Mouse (Mus musculus) erythroblast, embryonic 14.5 days (primary cell): ENCODE results near the gene Crybg1. TPM values are rescaled to one million over a fixed set of nuclear protein-coding genes. Genes with fewer than 3 reads are reported as not detected.

Experiments
- H3K27me3 ChIP-seq: 2 replicates; pipeline ENCODE4 v1.6.1; 2012; ENCODE audit warnings: inconsistent platforms; ENCODE audit not compliant: control insufficient read depth
- H3K36me3 ChIP-seq: 2 replicates; pipeline ENCODE4 v1.6.1; 2012; ENCODE audit warnings: mild to moderate bottlenecking, inconsistent platforms; ENCODE audit not compliant: control insufficient read depth
- H3K4me1 ChIP-seq: 2 replicates; pipeline ENCODE4 v1.6.1; 2012; ENCODE audit warnings: inconsistent platforms; ENCODE audit not compliant: control insufficient read depth
- H3K4me3 ChIP-seq: replicated peaks from 2 replicates; pipeline ENCODE3; 2012; ENCODE audit warnings: moderate library complexity, mild to moderate bottlenecking, inconsistent platforms
- H3K9me3 ChIP-seq: 2 replicates; pipeline ENCODE4 v1.6.1; 2012; ENCODE audit warnings: low read length, inconsistent platforms, mixed read lengths; ENCODE audit not compliant: control insufficient read depth
- GATA1 ChIP-seq: IDR thresholded peaks from 2 replicates; pipeline ENCODE4 v1.6.1; 2012; ENCODE audit warnings: low read length, inconsistent platforms, mixed read lengths
- TAL1 ChIP-seq: IDR thresholded peaks from 3 replicates; pipeline ENCODE4 v1.6.1; 2012; ENCODE audit warnings: low read length, inconsistent platforms, mixed read lengths
- polyA plus RNA-seq: library from polyadenylated mRNA; stranded (reverse); fragments of >175 nt; gene quantifications from 2 replicates; pipeline ENCODE4 v1.2.3, GENCODE M21; 2012

Gene Crybg1
- polyA plus RNA-seq, 1 experiment = 0.01 TPM

- H3K4me3 ChIP-seq = no peak overlapping the region
- no peaks in the 10 kb centered on the region for H3K9me3 ChIP-seq
- no peak for TF ChIP-seq TAL1
- TF ChIP-seq GATA1 = no peak
- peaks cover 6% of the 10 kb centered on the region for H3K4me1 ChIP-seq
- H3K36me3 ChIP-seq = peaks cover 56% of the 10 kb centered on the region
- H3K27me3 ChIP-seq = no peaks in the 10 kb centered on the region
Measured at GRCm38 (mm10) chr10:43918696-43919608, 229.7 kb downstream of the Crybg1 start.

GRCm38 (mm10) chr10:43916737-43917136 lies 231.9 kb downstream of the Crybg1 start:
- Histone ChIP-seq H3K4me1 (peaks cover 19% of the 10 kb centered on the region), H3K36me3 (peaks cover 53% of the 10 kb centered on the region), H3K27me3 (no peaks in the 10 kb centered on the region), H3K4me3 (no peak overlapping the region), H3K9me3 (no peaks in the 10 kb centered on the region)
- TF ChIP-seq GATA1 (no peak), TAL1 (no peak)

GRCm38 (mm10) chr10:43916181-43916580 lies 232.5 kb downstream of the Crybg1 start:
- TF ChIP-seq TAL1 (no peak), GATA1 (no peak)
- H3K36me3 ChIP-seq = peaks cover 54% of the 10 kb centered on the region
- peaks cover 22% of the 10 kb centered on the region for H3K4me1 ChIP-seq
- no peak overlapping the region for H3K4me3 ChIP-seq
- H3K27me3 ChIP-seq = no peaks in the 10 kb centered on the region
- no peaks in the 10 kb centered on the region for H3K9me3 ChIP-seq

- TF ChIP-seq TAL1 (no peak), GATA1 (no peak)
- H3K36me3 ChIP-seq = peaks cover 64% of the 10 kb centered on the region
- H3K27me3 ChIP-seq = no peaks in the 10 kb centered on the region
Measured at GRCm38 (mm10) chr10:43912236-43912635, 236.4 kb downstream of the Crybg1 start.

GRCm38 (mm10) chr10:43910873-43911142 lies 237.8 kb downstream of the Crybg1 start:
- Histone ChIP-seq H3K4me1 (peaks cover 18% of the 10 kb centered on the region), H3K36me3 (peaks cover 57% of the 10 kb centered on the region), H3K27me3 (no peaks in the 10 kb centered on the region), H3K4me3 (no peak overlapping the region), H3K9me3 (no peaks in the 10 kb centered on the region)
- TF ChIP-seq GATA1 (no peak), TAL1 (no peak)

More at GRCm38 (mm10) chr10:43912236-43912635, 236.4 kb downstream of the Crybg1 start:
- H3K4me3 ChIP-seq = no peak overlapping the region
- H3K9me3 ChIP-seq = no peaks in the 10 kb centered on the region
- peaks cover 20% of the 10 kb centered on the region for H3K4me1 ChIP-seq

- Histone ChIP-seq H3K9me3 (no peaks in the 10 kb centered on the region), H3K4me1 (peaks cover 18% of the 10 kb centered on the region), H3K27me3 (no peaks in the 10 kb centered on the region), H3K36me3 (peaks cover 52% of the 10 kb centered on the region), H3K4me3 (no peak overlapping the region)
- TF ChIP-seq GATA1 = no peak
- no peak for TF ChIP-seq TAL1
Measured at GRCm38 (mm10) chr10:43910032-43910872, 238.4 kb downstream of the Crybg1 start.

- Histone ChIP-seq H3K4me3 (no peak overlapping the region), H3K36me3 (peaks cover 17% of the 10 kb centered on the region), H3K4me1 (peaks cover 26% of the 10 kb centered on the region), H3K27me3 (no peaks in the 10 kb centered on the region), H3K9me3 (no peaks in the 10 kb centered on the region)
- TF ChIP-seq TAL1 (no peak), GATA1 (no peak)
Measured at GRCm38 (mm10) chr10:43904569-43904968, 244.1 kb downstream of the Crybg1 start.

GRCm38 (mm10) chr10:43901578-43902194 lies 247.0 kb downstream of the Crybg1 start, which contains the start of the genes Qrsl1 and Rtn4ip1:
Gene Qrsl1 (minus strand): TSS chr10:43901745.
Gene Rtn4ip1 (plus strand): TSS chr10:43901807.
- TF ChIP-seq TAL1 (no peak), GATA1 (no peak)
- no peaks in the 10 kb centered on the region for H3K27me3 ChIP-seq
- H3K9me3 ChIP-seq = no peaks in the 10 kb centered on the region
- peaks cover 26% of the 10 kb centered on the region for H3K4me1 ChIP-seq
- H3K4me3 ChIP-seq = peak within 1 kb of the TSS; percentile 87
- peaks cover 2% of the 10 kb centered on the region for H3K36me3 ChIP-seq
